Mouse (Mus musculus) limb, embryonic 13.5 days (tissue): ENCODE results near the gene Otop2. TPM values are rescaled to one million over a fixed set of nuclear protein-coding genes. Genes with fewer than 3 reads are reported as not detected.
A peak's percentile ranks its signal among the peaks of the same experiment; 100 is the strongest.

Source experiments
- ATAC-seq: fragments of 200-750 bp; cut with Nextera tagmentation; 2 replicates; pipeline ENCODE4 v1.8.0; 2017; ENCODE audit warnings: low read depth, moderate number of reproducible peaks, moderate TSS enrichment; ENCODE audit not compliant: low FRiP score
- H3K27ac ChIP-seq: fragments of 300-500 bp; sonication (generic); 2 replicates; pipeline ENCODE4 v1.5.1; 2015; ENCODE audit warnings: inconsistent platforms, mild to moderate bottlenecking, moderate library complexity
- H3K27me3 ChIP-seq: fragments of 300-500 bp; sonication (generic); 2 replicates; pipeline ENCODE4 v1.6.1; 2015; ENCODE audit warnings: mild to moderate bottlenecking, inconsistent platforms
- H3K36me3 ChIP-seq: fragments of 300-500 bp; sonication (generic); 2 replicates; pipeline ENCODE4 v1.6.1; 2015; ENCODE audit warnings: inconsistent platforms, mild to moderate bottlenecking, moderate library complexity
- H3K4me1 ChIP-seq: fragments of 300-500 bp; sonication (generic); 2 replicates; pipeline ENCODE4 v1.6.1; 2015; ENCODE audit warnings: inconsistent platforms
- H3K4me2 ChIP-seq: fragments of 300-500 bp; sonication (generic); replicated peaks from 2 replicates; pipeline ENCODE4 v1.6.1; 2015; ENCODE audit warnings: inconsistent platforms, mild to moderate bottlenecking, moderate library complexity
- H3K4me3 ChIP-seq: fragments of 300-500 bp; sonication (generic); 2 replicates; pipeline ENCODE4 v1.5.1; 2015; ENCODE audit warnings: moderate library complexity, mild to moderate bottlenecking, inconsistent platforms
- H3K9ac ChIP-seq: fragments of 300-500 bp; sonication (generic); 2 replicates; pipeline ENCODE4 v1.6.1; 2015; ENCODE audit warnings: mild to moderate bottlenecking, inconsistent platforms
- H3K9me3 ChIP-seq: fragments of 300-500 bp; sonication (generic); 2 replicates; pipeline ENCODE4 v1.6.1; 2016; ENCODE audit warnings: inconsistent platforms
- WGBS: fragments of 180-500 bp; shearing (Covaris S2); methylation state at CpG from one replicate; pipeline ENCODE4 v1.1.7; 2015; 5-methylcytosine and 5-hydroxymethylcytosine counted together
- polyA plus RNA-seq: library from polyadenylated mRNA; unstranded; fragments of >200 nt; fragmentation: Nextera tagmentation; extraction: Ambion mirVana; gene quantifications from 2 replicates; pipeline ENCODE4 v1.2.1, GENCODE M21; 2015

The Otop2 gene
- polyA plus RNA-seq, 1 experiment from 2014 or later, result not detected

- 75% methylated on average over 4 of the region's 4 CpGs for WGBS
- Histone ChIP-seq H3K4me1 (peaks cover 15% of the 10 kb centered on the region), H3K27ac (no peak overlapping the region), H3K9ac (no peak overlapping the region), H3K9me3 (no peaks in the 10 kb centered on the region), H3K4me3 (no peak overlapping the region), H3K4me2 (no peak overlapping the region), H3K27me3 (peaks cover 41% of the 10 kb centered on the region), H3K36me3 (no peaks in the 10 kb centered on the region)
- no peak for ATAC-seq
Observed at GRCm38 (mm10) chr11:115377254-115377653, 70.3 kb downstream of the Otop2 start.

- H3K9me3 ChIP-seq, result no peaks in the 10 kb centered on the region
- no peak overlapping the region for H3K27ac ChIP-seq
- H3K4me2 ChIP-seq, result no peak overlapping the region
- H3K27me3 ChIP-seq, result peaks cover 35% of the 10 kb centered on the region
- peaks cover 20% of the 10 kb centered on the region for H3K4me1 ChIP-seq
- no peak overlapping the region for H3K4me3 ChIP-seq
- no peak overlapping the region for H3K9ac ChIP-seq
- ATAC-seq, result no peak
- no peaks in the 10 kb centered on the region for H3K36me3 ChIP-seq
- WGBS, result 84% methylated on average over 7 of the region's 7 CpGs
Observed at GRCm38 (mm10) chr11:115377854-115378253, 70.9 kb downstream of the Otop2 start.

- no peak overlapping the region; the same call in 1 of the 2 replicates for H3K27ac ChIP-seq
- H3K4me1 ChIP-seq, result peaks cover 38% of the 10 kb centered on the region
- H3K4me2 ChIP-seq, result peak overlapping the region; percentile 87
- ATAC-seq, result no peak
- H3K36me3 ChIP-seq, result no peaks in the 10 kb centered on the region
- no peaks in the 10 kb centered on the region for H3K9me3 ChIP-seq
- H3K9ac ChIP-seq, result peak overlapping the region; percentile 90; the same call in 1 of the 2 replicates
- 6% methylated on average over 9 of the region's 9 CpGs for WGBS
- peak overlapping the region; percentile 80 for H3K4me3 ChIP-seq
- H3K27me3 ChIP-seq, result peaks cover under 1% of the 10 kb centered on the region; the same call in 1 of the 2 replicates
Observed at GRCm38 (mm10) chr11:115381276-115381675, 74.3 kb downstream of the Otop2 start.

Other genes starting within 250 kb of the Otop2 start
- 0.09 and 0.23 TPM in 2 replicates for gene Cd300e, start 245.0 kb upstream of the Otop2 start, polyA plus RNA-seq
- 1.4 and 1.6 TPM in 2 replicates for gene Rab37, start 215.7 kb upstream of the Otop2 start, polyA plus RNA-seq
- 0.09 TPM in 1 of 2 replicates, not detected in the other for gene Cd300lf, start 173.2 kb upstream of the Otop2 start, polyA plus RNA-seq
- 20.6 and 23.4 TPM in 2 replicates for gene Slc9a3r1, start 143.8 kb upstream of the Otop2 start, polyA plus RNA-seq
- 10.9 and 11.4 TPM in 2 replicates for gene Tmem104, start 119.7 kb upstream of the Otop2 start, polyA plus RNA-seq
- gene Nat9, start 119.3 kb upstream of the Otop2 start, polyA plus RNA-seq, result 25.7 and 26.2 TPM in 2 replicates
- 0.05 and 0.09 TPM in 2 replicates for gene Grin2c, start 39.9 kb upstream of the Otop2 start, polyA plus RNA-seq
- 15.3 and 16.0 TPM in 2 replicates for gene Fdxr, start 30.1 kb upstream of the Otop2 start, polyA plus RNA-seq
- gene Fads6, start 9.5 kb upstream of the Otop2 start, polyA plus RNA-seq, result 0.09 and 0.15 TPM in 2 replicates
- not detected in 2 replicates for gene Ush1g, start 14.9 kb downstream of the Otop2 start, polyA plus RNA-seq
- not detected in 2 replicates for gene Otop3, start 27.6 kb downstream of the Otop2 start, polyA plus RNA-seq
- gene Hid1, start 60.6 kb downstream of the Otop2 start, polyA plus RNA-seq, result 2.4 and 3.2 TPM in 2 replicates
- gene Cdr2l, start 74.8 kb downstream of the Otop2 start, polyA plus RNA-seq, result 11.3 and 11.4 TPM in 2 replicates
- gene Mrpl58, start 96.6 kb downstream of the Otop2 start, polyA plus RNA-seq, result 174 and 178 TPM in 2 replicates
- 942 TPM in 2 replicates for gene Atp5h, start 112.8 kb downstream of the Otop2 start, polyA plus RNA-seq
- gene Kctd2, start 113.0 kb downstream of the Otop2 start, polyA plus RNA-seq, result 16.1 and 17.4 TPM in 2 replicates
- 0.08 TPM in 1 of 2 replicates, not detected in the other for gene Trim80, start 133.4 kb downstream of the Otop2 start, polyA plus RNA-seq
- gene Slc16a5, start 155.3 kb downstream of the Otop2 start, polyA plus RNA-seq, result 0.15 and 0.19 TPM in 2 replicates
- gene Armc7, start 168.5 kb downstream of the Otop2 start, polyA plus RNA-seq, result 9.3 and 10.2 TPM in 2 replicates
- gene Nt5c, start 184.7 kb downstream of the Otop2 start, polyA plus RNA-seq, result 65.4 and 75.4 TPM in 2 replicates
- 557 and 558 TPM in 2 replicates for gene Jpt1, start 207.2 kb downstream of the Otop2 start, polyA plus RNA-seq
- 1,169 and 1,249 TPM in 2 replicates for gene Sumo2, start 229.1 kb downstream of the Otop2 start, polyA plus RNA-seq